Mouse (Mus musculus) G1E (cell line): ENCODE data around the gene Hspb11.

ENCODE experiments used
- CTCF ChIP-seq: IDR thresholded peaks from 2 replicates; pipeline ENCODE4 v1.5.1; 2012; ENCODE audit warnings: low read depth, low read length, inconsistent platforms, mixed read lengths
- GATA2 ChIP-seq: IDR thresholded peaks from 2 replicates; pipeline ENCODE4 v1.6.1; 2012; ENCODE audit warnings: low read depth, low read length, inconsistent platforms, borderline replicate concordance
- TAL1 ChIP-seq: conservative IDR thresholded peaks from 2 replicates; pipeline ENCODE4 v1.6.1; 2012; ENCODE audit warnings: low read depth, low read length, inconsistent platforms, mixed read lengths

DNA sequence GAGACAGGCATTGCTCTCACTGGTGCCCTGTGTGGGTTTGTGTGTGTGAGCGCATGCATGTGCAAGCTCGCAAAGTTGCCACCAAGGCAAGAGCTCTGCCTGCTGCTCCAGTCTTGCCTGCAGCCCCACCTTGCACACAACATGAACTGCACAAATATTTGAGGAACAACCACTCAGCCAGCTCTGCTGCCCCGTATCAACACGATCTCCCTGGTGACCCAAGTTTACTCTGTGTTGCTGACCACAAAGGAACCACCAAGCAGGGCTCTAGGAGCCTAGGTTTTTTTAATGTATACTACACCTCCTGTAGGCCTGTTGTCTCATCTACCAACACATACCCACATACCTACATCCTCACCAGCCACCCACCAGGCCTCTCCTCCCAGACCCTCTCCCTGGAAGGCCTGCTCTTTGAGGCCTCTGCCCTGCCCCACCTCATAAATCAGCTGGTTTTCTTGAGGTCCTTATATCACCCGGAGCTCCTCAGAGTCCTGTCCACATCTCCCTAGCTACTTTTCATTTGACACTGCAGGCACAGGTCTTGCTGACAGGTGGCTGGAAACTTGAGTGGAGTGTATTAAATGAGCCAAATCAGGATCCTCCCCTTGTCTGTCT is 42.8 kb upstream of the Hspb11 start:
- no peak for TF ChIP-seq CTCF
- TF ChIP-seq GATA2: no peak
- no peak for TF ChIP-seq TAL1
